Mouse (Mus musculus) thymus, postnatal 4 days (tissue): ENCODE measurements around the gene Tex22.

Experiments
- DNase-seq: peaks from one replicate; pipeline ENCODE4 v3.0.0; 2021

The Tex22 gene

DNA sequence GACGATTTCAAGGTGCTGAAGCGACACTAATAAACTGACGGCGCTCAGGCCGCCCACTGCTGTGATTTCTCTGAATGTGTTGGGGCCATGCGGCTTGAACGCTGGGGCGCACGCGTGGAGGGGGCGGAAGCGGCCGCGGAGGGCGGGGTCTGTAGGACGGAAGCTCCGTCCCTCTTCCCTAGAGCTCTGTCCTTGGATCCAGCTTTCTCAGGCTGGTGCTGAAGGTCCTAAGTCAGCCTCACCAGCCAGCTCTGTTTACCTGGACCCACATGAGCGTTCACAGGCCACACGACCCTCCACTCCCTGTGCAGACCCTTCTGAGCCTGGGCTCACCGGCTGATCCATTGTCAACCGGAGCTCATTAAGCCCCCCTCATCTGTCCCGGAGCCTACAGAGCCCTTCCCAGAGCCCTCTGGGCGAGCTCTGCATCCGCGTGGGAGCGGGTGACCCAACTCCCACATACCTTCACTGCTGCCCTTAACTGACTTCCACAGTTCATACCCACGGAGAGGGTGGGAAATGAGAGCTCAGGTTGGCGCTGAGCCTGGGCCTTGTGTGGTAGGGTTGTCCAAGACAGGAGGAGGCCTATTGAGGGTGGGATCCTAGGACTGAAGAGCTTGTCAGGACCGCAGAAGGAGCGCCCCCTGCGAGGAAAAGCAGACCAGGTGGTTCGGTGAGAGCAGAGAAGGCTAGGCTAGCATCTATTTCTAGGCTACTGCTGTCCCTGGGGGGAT is at the start of gene Tex22:
Gene Tex22 (plus strand): TSS at position 174 of the 734 bp plus-strand sequence.
- peak; percentile 89 for DNase-seq

DNA sequence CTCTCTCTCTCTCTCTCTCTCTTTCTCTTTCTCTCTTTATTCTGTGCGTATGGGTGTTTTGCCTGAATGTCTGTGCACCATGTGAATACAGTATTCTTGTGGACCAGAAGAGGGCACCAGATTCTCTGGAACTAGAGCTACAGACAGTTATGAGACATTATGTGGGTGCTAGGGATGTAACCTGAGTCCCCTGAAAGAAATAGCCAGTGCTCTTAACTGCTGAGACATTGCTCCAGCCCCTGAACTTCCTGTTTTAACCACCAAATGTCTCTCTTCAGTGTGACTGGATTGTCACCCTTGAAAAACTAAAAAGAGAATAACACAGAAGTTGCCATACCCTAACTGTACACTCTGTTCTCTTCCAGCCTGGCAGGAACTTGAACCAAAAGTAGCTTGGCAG is 47.7 kb upstream of the Tex22 start:
- no peak for DNase-seq

DNA sequence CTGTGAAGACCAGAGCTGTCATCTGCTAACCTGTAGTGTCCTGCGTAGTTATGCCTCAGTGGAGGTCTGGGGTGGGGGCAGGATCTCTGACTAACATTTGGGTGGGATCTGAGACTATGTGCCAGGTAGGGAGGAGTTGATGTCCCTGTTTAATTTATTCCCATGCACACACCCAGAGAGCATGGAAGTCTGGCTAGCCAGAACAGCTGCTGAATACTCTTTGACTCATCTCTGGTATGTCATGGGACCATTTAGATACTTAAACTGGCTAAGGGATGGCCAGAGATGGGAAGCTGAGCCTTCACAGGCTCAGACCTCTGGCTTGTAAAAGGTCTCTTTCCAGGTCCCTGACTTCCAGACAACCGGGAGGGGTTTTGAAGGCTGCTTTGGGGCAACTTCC is 46.8 kb upstream of the Tex22 start:
- no peak for DNase-seq

DNA sequence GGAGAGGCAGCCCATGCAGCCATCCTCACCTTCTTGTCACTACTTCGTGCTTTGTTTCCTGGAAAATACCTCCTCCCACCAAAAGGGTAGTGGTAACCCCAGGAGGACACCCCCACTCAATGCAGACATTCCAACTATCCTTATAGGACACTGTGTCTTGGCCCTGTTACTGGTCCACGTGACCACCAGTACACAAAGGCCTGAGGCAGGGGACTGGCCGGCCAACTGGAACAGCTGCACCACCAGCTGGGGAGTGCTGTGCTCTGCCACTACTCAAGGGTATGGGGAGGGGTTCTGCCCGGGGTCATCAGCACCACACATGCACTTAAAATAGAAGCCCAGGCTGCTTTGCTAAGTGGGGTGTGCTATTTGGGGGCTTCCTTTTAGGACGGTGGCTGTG is 46.2 kb upstream of the Tex22 start:
- no peak for DNase-seq

DNA sequence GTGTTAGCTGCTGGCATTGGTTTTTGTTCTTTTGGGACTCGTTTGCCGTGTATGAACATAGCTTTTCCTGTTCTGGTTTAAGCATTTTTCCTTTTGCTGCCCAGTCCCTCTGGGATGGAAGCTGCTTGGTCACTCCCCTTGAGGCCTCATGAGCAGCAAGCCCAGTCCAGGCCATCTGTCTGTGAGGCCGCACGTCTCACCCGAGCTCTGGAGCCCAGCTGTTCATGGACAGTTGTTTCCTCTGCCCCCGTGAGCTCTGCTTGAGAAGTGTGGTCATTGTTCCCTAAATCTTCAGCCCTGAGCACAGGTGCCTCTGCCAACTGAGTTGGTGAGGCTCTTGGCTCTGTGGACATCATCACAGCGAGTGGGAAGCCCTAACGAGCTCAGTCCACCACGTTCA is 45.4 kb upstream of the Tex22 start:
- no peak for DNase-seq

DNA sequence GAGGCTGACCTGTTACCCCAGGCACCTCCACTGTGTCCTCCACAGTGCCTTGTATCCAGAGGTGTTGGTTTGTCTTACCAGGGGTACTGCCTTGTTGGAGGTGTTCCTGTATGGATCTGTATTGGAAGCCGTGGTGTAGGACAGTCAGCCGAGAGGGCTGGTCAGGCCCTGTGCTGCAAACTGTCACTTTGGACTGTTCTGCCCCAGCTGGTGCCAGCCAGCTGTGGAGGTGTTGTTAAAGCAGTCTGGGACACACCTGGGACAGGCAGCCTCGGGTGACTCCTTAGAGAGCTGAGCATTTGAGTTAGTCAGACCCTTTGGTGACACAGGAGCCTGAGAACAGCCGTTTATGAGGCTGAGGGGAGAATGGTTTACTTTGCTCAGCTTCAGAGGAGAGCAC is 44.3 kb upstream of the Tex22 start:
- DNase-seq = no peak

DNA sequence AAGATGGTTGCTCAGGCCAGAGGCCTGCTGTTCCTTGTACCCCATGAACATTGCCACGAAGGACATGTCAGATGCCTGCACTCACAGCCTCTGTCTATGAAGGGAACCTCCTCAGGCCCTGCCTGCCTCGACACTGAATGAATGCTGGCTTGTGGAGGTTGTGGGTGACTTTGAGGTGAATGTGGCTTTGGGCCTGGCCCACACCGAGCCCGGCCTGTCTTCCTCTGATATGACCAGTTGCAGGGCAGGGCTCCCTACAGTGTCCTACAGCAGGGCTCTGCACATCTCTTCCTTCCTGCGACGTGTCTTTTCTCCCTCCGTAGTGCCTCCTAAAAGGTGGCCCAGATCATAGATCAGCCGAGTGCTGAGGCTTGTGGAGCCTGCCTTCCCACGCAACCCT is 43.3 kb upstream of the Tex22 start:
- no peak for DNase-seq

DNA sequence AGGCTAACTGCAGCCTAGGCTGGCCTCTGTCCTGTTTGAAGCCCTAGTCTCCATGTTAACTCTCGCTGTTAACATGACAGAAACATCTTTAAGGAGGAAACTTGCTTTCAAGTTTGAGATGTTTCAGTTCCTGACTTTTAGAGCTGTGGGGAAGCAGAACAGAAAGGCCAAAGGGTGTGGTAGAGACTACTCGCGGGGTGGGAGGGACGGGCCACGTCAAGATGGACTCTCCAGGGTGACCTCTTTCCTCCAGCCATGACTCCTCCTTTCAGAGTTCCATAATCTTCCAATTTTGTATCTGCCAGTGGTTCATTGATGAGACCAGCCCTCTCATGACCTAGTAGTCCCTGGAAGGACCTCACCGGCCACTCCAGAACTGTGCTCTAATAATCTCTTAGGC is 42.9 kb upstream of the Tex22 start:
- DNase-seq = no peak

DNA sequence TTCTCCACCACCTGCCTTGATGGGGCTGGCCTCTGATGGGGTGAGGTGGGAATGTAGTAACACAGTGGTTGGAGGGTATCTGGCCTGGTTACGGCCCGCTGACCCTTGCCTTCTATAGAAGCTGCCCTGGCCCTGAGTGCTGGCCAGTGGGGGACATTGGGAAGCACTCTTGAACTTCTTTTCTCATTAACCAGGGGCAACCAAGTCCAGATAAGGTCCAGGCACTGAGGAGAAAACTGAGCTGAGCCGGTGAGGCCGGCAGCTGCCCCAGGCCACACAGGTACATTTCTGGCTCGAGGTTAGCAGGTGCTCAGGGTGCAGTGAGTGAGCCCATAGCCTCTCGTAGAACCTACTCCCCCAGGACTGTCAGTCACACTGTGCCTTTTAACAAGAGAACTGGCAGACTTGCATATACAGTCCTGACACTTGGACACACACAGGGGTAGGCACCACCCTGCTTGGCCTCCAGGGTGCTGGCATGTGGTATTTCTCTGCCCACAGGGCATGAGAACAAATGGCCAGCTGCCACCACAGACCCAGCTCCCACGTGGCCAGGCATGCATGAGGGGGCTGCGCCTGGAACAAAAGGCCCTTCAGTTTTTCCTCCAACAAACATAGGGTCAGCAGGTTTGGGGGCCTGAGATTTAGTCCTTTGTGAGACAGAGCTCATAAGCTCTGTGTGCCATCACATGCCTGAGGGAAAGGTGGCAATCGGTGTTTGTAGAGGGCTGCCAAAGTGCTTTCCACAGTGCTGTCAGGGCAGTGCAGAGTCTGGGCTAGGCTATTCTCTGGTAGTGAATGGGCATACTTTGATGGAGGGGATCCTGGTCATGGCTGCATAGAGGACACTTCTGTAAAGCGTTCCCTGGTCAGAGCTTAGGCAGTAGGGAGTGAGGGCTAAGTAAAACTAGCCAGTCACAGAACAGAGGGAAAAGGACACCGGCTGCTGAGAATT is 41.7 kb upstream of the Tex22 start:
- no peak for DNase-seq

DNA sequence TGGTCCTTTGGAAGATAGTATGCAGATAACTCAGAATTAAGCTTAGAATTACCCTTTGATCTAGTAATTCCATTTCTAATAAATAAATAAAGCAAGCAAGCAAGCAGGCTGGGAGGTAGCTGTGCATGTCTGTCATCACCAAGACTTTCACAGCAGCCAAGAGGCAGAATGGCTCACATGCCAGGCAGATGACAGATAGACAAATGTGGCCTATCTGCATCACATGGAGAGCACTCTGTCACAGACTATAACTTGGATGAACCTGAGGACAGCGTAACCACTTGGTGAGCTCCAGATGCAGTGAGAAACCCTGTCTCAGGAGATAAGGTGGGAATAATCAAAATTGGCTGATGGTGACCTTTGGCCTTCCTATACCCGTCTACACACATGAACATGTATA is 39.2 kb upstream of the Tex22 start:
- DNase-seq = no peak

DNA sequence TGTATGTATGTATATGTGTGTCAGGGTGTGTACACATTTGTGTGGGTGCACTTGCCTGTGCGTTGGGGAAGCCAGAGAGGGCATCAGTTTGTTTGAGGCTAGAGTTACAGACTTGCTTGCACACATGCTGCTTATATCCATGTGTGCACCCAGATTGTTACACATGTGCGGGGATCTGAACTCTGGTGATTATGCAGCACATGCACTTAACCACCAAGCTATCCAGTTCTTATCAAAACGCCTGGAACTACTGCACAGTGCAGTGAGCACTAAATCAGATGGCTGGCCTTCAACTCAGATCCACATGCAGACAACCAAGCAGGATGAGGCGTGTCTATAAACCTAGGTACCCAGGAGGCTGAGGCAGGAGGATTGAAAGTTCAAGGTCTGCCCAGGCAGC is 37.3 kb upstream of the Tex22 start:
- DNase-seq = no peak

DNA sequence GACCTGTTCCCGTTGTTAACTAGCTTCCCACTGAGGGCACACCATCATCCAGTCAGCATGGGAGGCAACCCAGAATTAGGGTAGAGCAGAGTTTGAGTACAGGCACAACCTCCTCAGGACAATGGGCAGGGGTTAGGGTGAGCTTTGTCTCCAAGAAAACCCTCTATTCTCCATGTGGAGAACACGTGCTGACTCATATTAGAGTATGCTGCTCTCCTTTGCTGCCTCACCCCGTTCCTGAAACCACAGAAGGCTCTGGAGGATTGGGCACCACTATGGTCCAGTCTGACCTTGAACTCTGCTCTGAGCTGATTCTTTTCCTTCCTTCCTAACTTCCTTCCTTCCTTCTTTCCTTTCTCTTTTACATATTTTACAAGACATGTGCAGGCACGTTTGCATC is 35.9 kb upstream of the Tex22 start:
- no peak for DNase-seq

DNA sequence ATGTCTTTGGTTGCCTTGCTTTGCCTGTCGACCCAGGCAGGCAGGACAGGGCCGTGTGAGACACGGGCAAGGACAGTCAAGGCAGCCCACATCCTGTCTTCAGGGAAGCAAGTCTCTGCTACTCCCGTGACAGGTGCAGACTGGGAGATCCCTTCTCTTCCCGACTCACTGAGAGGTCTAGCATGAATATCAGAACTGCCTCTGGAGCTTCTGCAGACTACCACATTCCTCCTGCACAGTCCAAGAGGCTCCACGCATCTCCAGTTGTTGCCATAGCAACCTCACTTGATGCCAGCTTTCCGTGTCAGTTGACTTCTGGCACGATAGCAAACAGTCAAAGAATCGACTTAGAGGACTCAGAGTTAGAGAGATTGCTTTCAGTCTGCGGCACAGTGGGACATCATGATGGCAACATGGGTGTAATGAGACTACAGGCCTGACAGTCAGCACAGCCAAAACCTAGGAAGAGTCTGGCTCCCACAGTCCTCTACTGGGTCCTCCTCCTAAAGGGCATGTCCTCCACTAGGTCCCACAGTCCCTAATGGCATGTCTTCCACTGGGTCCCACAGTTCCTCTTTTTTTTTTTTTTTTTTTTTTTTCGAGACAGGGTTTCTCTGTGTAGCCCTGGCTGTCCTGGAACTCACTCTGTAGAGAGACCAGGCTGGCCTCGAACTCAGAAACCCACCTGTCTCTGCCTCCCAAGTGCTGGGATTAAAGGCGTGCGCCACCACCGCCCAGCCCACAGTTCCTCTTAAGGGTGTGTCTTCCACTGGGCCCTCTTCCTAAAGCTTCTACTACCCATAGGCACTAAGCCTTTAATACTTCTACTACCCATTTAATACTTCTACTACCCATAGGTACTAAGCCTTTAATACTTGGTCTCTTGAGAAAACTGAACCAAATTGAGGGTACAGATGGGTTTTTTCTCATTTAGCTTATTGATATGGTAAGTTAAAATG is 32.5 kb upstream of the Tex22 start:
- DNase-seq = no peak

DNA sequence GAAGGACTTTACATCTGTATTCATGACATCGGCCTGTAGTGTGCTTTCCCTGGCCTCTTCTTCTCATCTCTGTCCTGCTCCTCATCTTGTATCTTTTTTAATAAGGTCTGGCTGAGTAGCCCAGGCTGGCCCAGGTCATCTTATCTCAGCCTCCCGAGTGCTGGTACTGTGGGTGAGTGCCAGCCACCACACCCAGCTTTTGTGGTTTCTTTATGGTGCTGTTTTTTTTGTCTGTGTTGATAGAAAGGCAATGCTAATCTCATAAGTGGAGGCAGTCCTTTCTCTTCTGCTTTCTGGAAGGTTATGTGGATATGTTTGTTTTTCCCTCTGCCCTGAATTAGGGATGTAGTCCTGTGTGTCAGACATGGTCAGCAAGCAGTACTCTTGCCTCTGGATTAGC is 31.8 kb upstream of the Tex22 start:
- DNase-seq = no peak

DNA sequence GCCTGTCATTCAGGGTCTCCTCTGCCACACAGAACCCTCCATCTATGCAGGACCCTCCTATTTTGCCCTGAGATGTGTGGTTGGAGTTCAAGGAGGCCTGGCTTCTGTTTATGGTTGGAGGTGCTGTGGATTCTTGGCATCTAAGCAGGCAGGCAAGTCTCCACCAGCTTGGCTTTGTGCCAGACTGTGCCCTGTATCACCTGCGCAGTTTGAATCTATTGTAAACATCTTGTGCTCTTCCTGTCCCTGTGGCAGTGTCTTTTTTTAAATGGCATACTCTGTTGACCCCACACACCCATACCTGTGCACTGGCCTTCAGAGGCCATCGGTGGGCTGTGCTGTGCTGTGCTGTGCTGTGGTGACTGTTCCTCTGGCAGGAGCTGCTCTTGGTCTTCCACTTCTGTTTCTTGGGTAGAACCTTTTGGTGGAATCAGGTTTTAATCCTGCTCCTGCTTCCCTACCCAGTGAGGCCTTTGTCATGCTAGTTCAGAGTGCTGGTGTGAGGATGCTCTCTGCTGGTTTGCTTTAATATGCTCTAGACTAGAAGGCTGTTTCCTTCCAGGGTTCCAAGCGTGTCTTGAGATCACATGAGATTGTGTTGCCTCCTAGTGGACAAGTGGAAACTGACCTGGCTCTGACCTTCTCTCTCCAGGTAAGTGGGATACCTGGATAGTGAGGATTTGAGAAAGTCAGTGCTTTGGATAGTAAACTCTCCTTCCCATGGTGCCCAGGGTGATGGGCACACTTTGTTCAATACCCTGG is 29.2 kb upstream of the Tex22 start:
- peak; percentile 47 for DNase-seq

DNA sequence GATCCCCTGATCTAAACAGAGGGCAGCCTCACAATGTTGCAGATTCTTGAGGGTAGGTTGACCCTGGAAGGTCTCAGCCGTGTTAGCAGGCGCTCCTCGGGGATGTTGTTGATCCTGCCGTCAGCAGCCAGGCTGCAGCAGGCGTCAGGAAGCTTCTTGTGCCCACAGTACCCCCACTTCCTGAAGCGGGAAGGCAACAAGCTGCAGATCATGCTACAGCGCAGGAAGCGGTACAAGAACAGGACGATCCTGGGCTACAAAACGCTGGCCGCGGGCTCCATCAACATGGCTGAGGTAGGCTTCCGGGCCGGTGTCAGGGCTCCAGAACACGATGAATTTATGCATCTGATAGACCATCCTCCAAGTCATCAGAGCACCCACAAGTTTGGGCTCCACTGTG is 27.4 kb upstream of the Tex22 start:
- peak; percentile 59 for DNase-seq

DNA sequence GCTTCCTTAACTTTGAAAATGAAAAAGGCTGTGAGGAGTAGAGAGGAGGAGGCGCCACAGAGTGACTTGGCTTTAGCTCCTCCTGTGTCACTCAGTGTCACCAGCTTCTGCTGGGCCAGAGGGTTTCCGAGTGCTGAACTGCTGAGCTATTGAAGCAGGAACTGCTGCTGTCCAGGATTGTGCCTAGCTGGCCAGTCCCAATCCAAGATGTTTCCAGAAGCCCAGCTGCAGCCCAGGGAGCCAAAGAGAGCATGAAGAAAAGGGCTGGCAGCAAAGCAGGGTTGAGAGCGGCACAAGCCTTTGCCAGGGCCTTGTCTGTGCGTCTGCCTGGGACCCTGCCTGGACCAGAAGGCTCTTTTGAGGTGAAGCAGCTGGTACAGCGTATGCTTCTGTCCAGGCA is 26.2 kb upstream of the Tex22 start:
- DNase-seq = no peak

DNA sequence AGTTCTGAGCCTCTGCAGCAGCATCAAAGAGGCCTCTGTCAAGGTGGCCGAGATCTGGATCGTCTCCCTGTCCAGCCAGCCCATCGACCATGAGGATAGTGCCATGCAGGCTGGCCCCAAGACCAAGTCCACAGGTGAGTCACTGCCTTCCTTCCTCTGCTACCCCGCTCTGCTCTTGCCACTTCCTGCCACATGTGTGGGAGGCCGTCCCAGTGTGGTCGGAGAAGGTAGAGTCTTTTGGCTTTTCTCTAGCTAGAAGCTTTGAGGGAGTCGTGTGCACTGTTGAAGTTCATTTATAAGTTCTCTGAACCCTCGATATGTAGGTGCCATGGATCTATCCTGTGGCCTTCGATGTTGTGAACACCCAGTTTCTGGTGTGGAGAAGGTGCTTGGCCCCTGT is 24.5 kb upstream of the Tex22 start:
- peak; percentile 72 for DNase-seq

DNA sequence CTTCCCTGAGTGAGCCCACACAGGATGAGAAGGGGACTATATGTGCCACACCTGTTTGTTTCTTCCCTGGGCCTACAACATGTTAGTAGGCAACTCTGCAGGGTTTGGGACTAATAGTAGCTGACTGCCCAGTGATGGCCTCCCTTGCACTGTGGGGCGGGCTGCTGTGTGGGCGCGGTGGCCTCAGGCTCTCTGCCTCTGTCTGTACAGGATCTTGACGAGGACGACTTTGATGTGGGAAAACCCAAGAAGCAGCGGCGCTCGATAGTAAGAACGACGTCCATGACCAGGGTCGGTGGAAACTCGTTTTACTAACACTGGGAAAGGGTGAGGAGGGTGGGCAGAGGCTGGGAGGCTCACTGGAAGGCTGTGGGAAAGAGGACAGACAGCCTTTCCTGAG is 23.6 kb upstream of the Tex22 start:
- DNase-seq = peak; percentile 46

DNA sequence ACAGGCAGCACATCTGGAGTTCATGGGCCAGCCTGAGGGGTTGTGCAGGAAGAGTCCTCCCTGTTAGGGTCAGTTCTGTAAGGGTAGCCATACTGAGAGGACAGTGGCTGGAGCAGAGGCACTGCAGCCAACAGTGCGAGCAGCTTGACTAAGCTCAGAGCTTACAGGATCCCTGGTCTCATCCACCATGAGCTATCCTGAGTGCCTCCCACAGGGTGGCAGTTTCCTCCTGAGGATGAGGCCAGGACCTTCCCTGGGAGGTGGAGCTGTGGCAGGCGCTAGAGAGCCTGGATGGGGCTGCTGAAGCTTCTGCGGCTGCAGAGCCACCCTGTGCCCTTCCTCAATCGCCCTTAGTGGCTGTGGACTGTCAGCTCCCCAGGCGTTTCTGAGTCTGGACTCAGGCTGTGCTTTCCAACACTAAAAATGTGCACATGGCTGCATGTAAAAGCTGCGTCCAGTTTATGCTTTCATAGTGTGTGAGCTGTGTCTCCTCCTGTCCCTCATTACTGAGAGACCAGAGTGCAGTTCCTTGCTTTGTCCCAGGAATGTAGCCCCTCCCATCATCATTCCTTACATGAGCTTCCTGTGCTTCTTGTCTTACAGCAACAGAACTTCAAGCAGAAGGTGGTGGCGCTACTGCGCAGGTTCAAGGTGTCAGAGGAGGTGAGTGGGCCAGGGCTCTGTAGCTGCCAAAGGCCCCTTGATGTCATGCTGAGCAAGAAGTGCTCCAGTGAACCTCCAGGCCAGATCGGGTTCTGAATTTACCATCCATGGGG is 22.5 kb upstream of the Tex22 start:
- no peak for DNase-seq

DNA sequence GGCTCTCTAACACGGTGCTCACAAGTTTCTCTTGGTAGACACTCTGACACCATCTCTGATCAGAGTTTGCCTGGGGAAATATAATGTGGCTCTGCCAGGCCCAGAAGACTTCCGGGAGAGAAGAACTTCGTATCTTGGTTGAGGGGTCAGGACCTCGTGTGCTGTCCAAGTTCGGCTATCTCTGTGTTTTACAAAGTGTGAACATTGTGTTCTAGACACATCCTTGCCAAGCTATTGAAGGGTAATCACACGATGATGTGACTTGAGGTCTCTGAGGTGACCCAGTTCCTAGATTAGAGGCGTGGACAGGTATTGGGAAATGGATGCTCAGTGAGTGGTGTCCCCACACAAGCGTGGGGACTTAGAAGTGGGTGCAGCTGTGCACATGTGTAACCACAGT is 18.2 kb upstream of the Tex22 start:
- no peak for DNase-seq

DNA sequence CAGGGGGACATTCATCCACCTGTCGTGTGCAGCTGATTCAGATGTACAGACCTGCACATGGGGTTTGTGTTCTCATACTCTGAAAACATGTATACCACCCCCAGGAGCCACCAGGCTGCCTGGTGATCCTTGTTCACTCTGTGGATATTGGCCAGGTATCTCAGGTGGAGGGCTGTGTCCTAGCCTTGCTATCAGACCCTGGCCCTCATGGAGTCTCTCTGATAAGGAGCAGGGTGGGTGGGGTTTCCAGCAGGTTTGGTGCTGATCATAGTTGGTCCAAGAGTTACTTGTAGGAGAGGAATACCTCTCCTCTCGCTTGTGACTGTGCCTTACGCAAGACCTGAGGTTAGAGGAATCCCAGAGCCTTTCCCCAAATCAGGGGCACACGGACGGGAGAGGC is 14.1 kb upstream of the Tex22 start:
- DNase-seq = no peak
